Mouse (Mus musculus) liver, postnatal 0 days (tissue): ENCODE results near the gene Plin2. TPM values are rescaled to one million over a fixed set of nuclear protein-coding genes. Genes with fewer than 3 reads are reported as not detected.
A peak's percentile ranks its signal among the peaks of the same experiment; 100 is the strongest.
"Not testable (repeated sequence)": the region's sequence is repeated elsewhere in the genome, so short reads cannot be mapped to it uniquely, and the experiment has no call there.

Experiments used
- ATAC-seq: fragments of 200-750 bp; cut with Nextera tagmentation; 2 replicates; pipeline ENCODE4 v1.8.0; 2017; ENCODE audit warnings: mild to moderate bottlenecking, moderate library complexity
- DNase-seq: peaks from one replicate; pipeline ENCODE4 v3.0.0-alpha.2; 2016
- H3K27ac ChIP-seq: fragments of 300-500 bp; sonication (generic); 2 replicates; pipeline ENCODE4 v1.5.1; 2014; ENCODE audit warnings: antibody characterized with exemption, moderate library complexity, mild to moderate bottlenecking, low read depth
- H3K27me3 ChIP-seq: fragments of 300-500 bp; sonication (generic); 2 replicates; pipeline ENCODE4 v1.6.1; 2014; ENCODE audit warnings: low read length, control low read depth, mixed read lengths; ENCODE audit not compliant: insufficient read depth
- H3K36me3 ChIP-seq: fragments of 300-500 bp; sonication (generic); replicated peaks from 2 replicates; pipeline ENCODE4 v1.6.1; 2014; ENCODE audit warnings: mild to moderate bottlenecking, control low read depth, low read length, moderate library complexity, mixed read lengths; ENCODE audit not compliant: insufficient read depth
- H3K4me1 ChIP-seq: fragments of 300-500 bp; sonication (generic); 2 replicates; pipeline ENCODE4 v1.6.1; 2014; ENCODE audit warnings: antibody characterized with exemption, mild to moderate bottlenecking, control low read depth; ENCODE audit not compliant: insufficient read depth
- H3K4me2 ChIP-seq: fragments of 300-500 bp; sonication (generic); 2 replicates; pipeline ENCODE4 v1.6.1; 2014; ENCODE audit warnings: low read depth, mild to moderate bottlenecking, low read length, moderate library complexity, mixed read lengths
- H3K4me3 ChIP-seq: fragments of 300-500 bp; sonication (generic); 2 replicates; pipeline ENCODE4 v1.5.1; 2014; ENCODE audit warnings: low read depth, low read length
- H3K9ac ChIP-seq: fragments of 300-500 bp; sonication (generic); replicated peaks from 2 replicates; pipeline ENCODE4 v1.6.1; 2014; ENCODE audit warnings: mild to moderate bottlenecking, moderate library complexity
- H3K9me3 ChIP-seq: fragments of 300-500 bp; sonication (generic); 2 replicates; pipeline ENCODE4 v1.6.1; 2016; ENCODE audit warnings: mild to moderate bottlenecking, control low read depth, low read length, mixed read lengths
- CTCF ChIP-seq: sonication (generic); IDR thresholded peaks from 2 replicates; pipeline ENCODE4 v1.5.1; 2016; ENCODE audit warnings: antibody characterized with exemption, low read depth
- EP300 ChIP-seq: IDR thresholded peaks from 2 replicates; pipeline ENCODE4 v1.6.1; 2016; ENCODE audit warnings: antibody characterized with exemption, low read depth, mild to moderate bottlenecking
- WGBS: fragments of 180-500 bp; shearing (Covaris S2); extraction: QIAGEN DNeasy Blood & Tissue Kit; methylation state at CpG from one replicate; pipeline ENCODE4 v1.1.7; 2014; ENCODE audit not compliant: insufficient replicate concordance; 5-methylcytosine and 5-hydroxymethylcytosine counted together
- polyA plus RNA-seq: library from polyadenylated mRNA; unstranded; fragments of >200 nt; fragmentation: Nextera tagmentation; extraction: Ambion mirVana; gene quantifications from 2 replicates; pipeline ENCODE4 v1.2.1, GENCODE M21; 2015

Plin2 gene
- polyA plus RNA-seq, 1 experiment from 2014 or later, result 451 TPM

GRCm38 (mm10) chr4:86637561-86637960 lies 32.3 kb downstream of the Plin2 start:
- ATAC-seq, result peak; percentile 26; the same call in 1 of the 2 replicates
- H3K4me3 ChIP-seq, result not testable (repeated sequence)
- 72% methylated on average over 9 of the region's 9 CpGs for WGBS

GRCm38 (mm10) chr4:86634873-86635272 lies 35.0 kb downstream of the Plin2 start:
- H3K4me3 ChIP-seq, DNase-seq, H3K36me3 ChIP-seq, H3K27me3 ChIP-seq, H3K27ac ChIP-seq, H3K4me1 ChIP-seq, H3K9ac ChIP-seq, H3K9me3 ChIP-seq, H3K4me2 ChIP-seq: not testable (repeated sequence)
- peak; percentile 97 for ATAC-seq

More at GRCm38 (mm10) chr4:86637561-86637960, 32.3 kb downstream of the Plin2 start:
- H3K4me2 ChIP-seq, DNase-seq, H3K4me1 ChIP-seq, H3K36me3 ChIP-seq, H3K9me3 ChIP-seq, H3K27me3 ChIP-seq, H3K27ac ChIP-seq, H3K9ac ChIP-seq: not testable (repeated sequence)
- peak; percentile 13; the same call in 1 of the 2 replicates for TF ChIP-seq EP300

GRCm38 (mm10) chr4:86634312-86634711 lies 35.5 kb downstream of the Plin2 start:
- H3K27ac ChIP-seq, H3K27me3 ChIP-seq, ATAC-seq, H3K4me2 ChIP-seq, H3K4me3 ChIP-seq, DNase-seq, H3K9me3 ChIP-seq, H3K9ac ChIP-seq, H3K4me1 ChIP-seq, H3K36me3 ChIP-seq: not testable (repeated sequence)

- H3K36me3 ChIP-seq, H3K27ac ChIP-seq, H3K4me1 ChIP-seq, H3K4me3 ChIP-seq, H3K4me2 ChIP-seq, DNase-seq, H3K27me3 ChIP-seq, H3K9ac ChIP-seq, H3K9me3 ChIP-seq: not testable (repeated sequence)
- 0 out of 2 replicates have a peak, but pooled peaks have one; percentile 30 for ATAC-seq
- 63% methylated on average over 3 of the region's 5 CpGs for WGBS
Observed at GRCm38 (mm10) chr4:86632556-86632955, 37.3 kb downstream of the Plin2 start.

- ATAC-seq (no peak), DNase-seq (no peak)
- Histone ChIP-seq H3K4me3 (no peak overlapping the region), H3K4me2 (no peak overlapping the region), H3K9ac (no peak overlapping the region), H3K4me1 (no peaks in the 10 kb centered on the region), H3K9me3 (no peaks in the 10 kb centered on the region), H3K36me3 (no peaks in the 10 kb centered on the region), H3K27me3 (no peaks in the 10 kb centered on the region), H3K27ac (no peak overlapping the region)
- 79% methylated on average over 4 of the region's 4 CpGs for WGBS
- TF ChIP-seq EP300, result no peak
- no peak for TF ChIP-seq CTCF
Observed at GRCm38 (mm10) chr4:86631831-86632230, 38.0 kb downstream of the Plin2 start.

- H3K27ac ChIP-seq, result peak overlapping the region; percentile 55
- ATAC-seq, result peak; percentile 98
- peak; percentile 43; the same call in 1 of the 2 replicates for TF ChIP-seq EP300
- H3K27me3 ChIP-seq, H3K4me1 ChIP-seq, H3K9ac ChIP-seq, H3K4me2 ChIP-seq, H3K4me3 ChIP-seq, DNase-seq, H3K9me3 ChIP-seq, H3K36me3 ChIP-seq: not testable (repeated sequence)
- WGBS, result 63% methylated on average over 7 of the region's 7 CpGs
Observed at GRCm38 (mm10) chr4:86626496-86626895, 43.4 kb downstream of the Plin2 start.

- Histone ChIP-seq H3K4me3 (no peak overlapping the region), H3K27me3 (no peaks in the 10 kb centered on the region), H3K9me3 (no peaks in the 10 kb centered on the region), H3K36me3 (no peaks in the 10 kb centered on the region), H3K4me1 (no peaks in the 10 kb centered on the region), H3K9ac (no peak overlapping the region), H3K27ac (no peak overlapping the region), H3K4me2 (no peak overlapping the region)
- ATAC-seq (no peak), DNase-seq (no peak)
- TF ChIP-seq EP300, result no peak
- TF ChIP-seq CTCF, result no peak
- 70% methylated on average over 5 of the region's 5 CpGs for WGBS
Observed at GRCm38 (mm10) chr4:86625463-86625862, 44.4 kb downstream of the Plin2 start.
